Mouse (Mus musculus) embryonic facial prominence, embryonic 12.5 days (tissue): ENCODE results near the gene Pole2. TPM values are rescaled to one million over a fixed set of nuclear protein-coding genes. Genes with fewer than 3 reads are reported as not detected.
A peak's percentile ranks its signal among the peaks of the same experiment; 100 is the strongest.
"Not testable (repeated sequence)": the region's sequence is repeated elsewhere in the genome, so short reads cannot be mapped to it uniquely, and the experiment has no call there.

Source experiments
- ATAC-seq: fragments of 200-750 bp; cut with Nextera tagmentation; 2 replicates; pipeline ENCODE4 v1.8.0; 2017; ENCODE audit not compliant: insufficient number of reproducible peaks, insufficient read depth, low FRiP score, low TSS enrichment
- H3K27ac ChIP-seq: fragments of 300-500 bp; sonication (generic); 2 replicates; pipeline ENCODE4 v1.5.1; 2016; ENCODE audit warnings: mild to moderate bottlenecking
- H3K27me3 ChIP-seq: fragments of 300-500 bp; sonication (generic); 2 replicates; pipeline ENCODE4 v1.6.1; 2016; ENCODE audit warnings: mild to moderate bottlenecking, moderate library complexity
- H3K36me3 ChIP-seq: fragments of 300-500 bp; sonication (generic); 2 replicates; pipeline ENCODE4 v1.6.1; 2016; ENCODE audit warnings: mild to moderate bottlenecking
- H3K4me1 ChIP-seq: fragments of 300-500 bp; sonication (generic); 2 replicates; pipeline ENCODE4 v1.6.1; 2016
- H3K4me2 ChIP-seq: fragments of 300-500 bp; sonication (generic); replicated peaks from 2 replicates; pipeline ENCODE4 v1.6.1; 2016; ENCODE audit warnings: mild to moderate bottlenecking, moderate library complexity
- H3K4me3 ChIP-seq: fragments of 300-500 bp; sonication (generic); 2 replicates; pipeline ENCODE4 v1.5.1; 2016; ENCODE audit warnings: mild to moderate bottlenecking
- H3K9ac ChIP-seq: fragments of 300-500 bp; sonication (generic); 2 replicates; pipeline ENCODE4 v1.6.1; 2016; ENCODE audit warnings: mild to moderate bottlenecking, moderate library complexity
- H3K9me3 ChIP-seq: fragments of 300-500 bp; sonication (generic); 2 replicates; pipeline ENCODE4 v1.6.1; 2016; ENCODE audit warnings: mild to moderate bottlenecking, moderate library complexity
- WGBS: fragments of 180-500 bp; shearing (Covaris S2); methylation state at CpG from one replicate; pipeline ENCODE4 v1.1.7; 2016; 5-methylcytosine and 5-hydroxymethylcytosine counted together
- polyA plus RNA-seq: library from polyadenylated mRNA; unstranded; fragments of >200 nt; fragmentation: Nextera tagmentation; extraction: Ambion mirVana; gene quantifications from 2 replicates; pipeline ENCODE4 v1.2.1, GENCODE M21; 2016

The Pole2 gene
- polyA plus RNA-seq, 1 experiment from 2014 or later, result 25.8 TPM

- Histone ChIP-seq H3K4me2 (peak overlapping the region; percentile 77), H3K9ac (peak overlapping the region; percentile 65), H3K9me3 (no peaks in the 10 kb centered on the region), H3K4me3 (peak overlapping the region; percentile 75), H3K27ac (peak overlapping the region; percentile 51; the same call in 1 of the 2 replicates), H3K36me3 (0 out of 2 replicates have a peak, but pooled peaks cover 3% of the 10 kb centered on the region), H3K4me1 (0 out of 2 replicates have a peak, but pooled peaks cover 5% of the 10 kb centered on the region), H3K27me3 (no peaks in the 10 kb centered on the region)
- ATAC-seq, result peak; percentile 22; the same call in 1 of the 2 replicates
- 9% methylated on average over 18 of the region's 18 CpGs for WGBS
Measured at GRCm38 (mm10) chr12:69167656-69168460, 60.1 kb downstream of the Pole2 start.

- not testable (repeated sequence) for H3K27ac ChIP-seq, H3K9me3 ChIP-seq, H3K27me3 ChIP-seq, H3K36me3 ChIP-seq, H3K9ac ChIP-seq, H3K4me3 ChIP-seq, H3K4me2 ChIP-seq, ATAC-seq, H3K4me1 ChIP-seq
- 65% methylated on average over 8 of the region's 8 CpGs for WGBS
Measured at GRCm38 (mm10) chr12:69166861-69167581, 61.0 kb downstream of the Pole2 start.

GRCm38 (mm10) chr12:69164904-69165303 lies 63.1 kb downstream of the Pole2 start:
- Histone ChIP-seq H3K9me3 (no peaks in the 10 kb centered on the region), H3K27me3 (no peaks in the 10 kb centered on the region), H3K9ac (no peak overlapping the region), H3K4me1 (0 out of 2 replicates have a peak, but pooled peaks cover 5% of the 10 kb centered on the region), H3K36me3 (no peaks in the 10 kb centered on the region), H3K4me3 (no peak overlapping the region), H3K27ac (no peak overlapping the region), H3K4me2 (no peak overlapping the region)
- no peak for ATAC-seq
- WGBS, result 53% methylated on average over 3 of the region's 3 CpGs

GRCm38 (mm10) chr12:69163586-69163985 lies 64.4 kb downstream of the Pole2 start:
- not testable (repeated sequence) for H3K27me3 ChIP-seq, ATAC-seq, H3K27ac ChIP-seq, H3K4me1 ChIP-seq, H3K9ac ChIP-seq, H3K9me3 ChIP-seq, H3K4me3 ChIP-seq, H3K4me2 ChIP-seq, H3K36me3 ChIP-seq
- WGBS, result 82% methylated on average over 4 of the region's 4 CpGs

- H3K9ac ChIP-seq, H3K4me2 ChIP-seq, ATAC-seq, H3K4me1 ChIP-seq, H3K27me3 ChIP-seq, H3K4me3 ChIP-seq, H3K27ac ChIP-seq, H3K9me3 ChIP-seq: not testable (repeated sequence)
- peaks cover 20% of the 10 kb centered on the region for H3K36me3 ChIP-seq
- 81% methylated on average over 2 of the region's 2 CpGs for WGBS
Measured at GRCm38 (mm10) chr12:69160677-69161076, 67.3 kb downstream of the Pole2 start.

DNA sequence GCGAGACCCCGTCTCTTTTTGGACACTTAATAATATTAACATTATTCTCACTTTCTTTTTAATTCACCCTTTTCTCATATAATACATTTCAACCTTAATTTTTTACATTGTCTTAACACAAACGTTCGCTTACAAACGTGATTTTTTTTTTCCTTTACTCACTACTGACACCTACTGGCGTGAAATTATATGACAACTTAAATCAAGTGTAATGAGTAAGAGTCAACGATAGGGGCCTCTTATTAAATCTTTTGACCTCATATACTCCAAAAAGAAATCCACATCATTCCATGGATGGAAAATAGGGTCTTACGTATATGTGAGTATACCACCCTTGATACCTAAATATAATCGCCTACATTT lies 68.4 kb downstream of the Pole2 start:
- Histone ChIP-seq H3K27ac (no peak overlapping the region), H3K4me3 (no peak overlapping the region), H3K9ac (no peak overlapping the region), H3K4me2 (no peak overlapping the region), H3K4me1 (peaks cover 4% of the 10 kb centered on the region), H3K27me3 (no peaks in the 10 kb centered on the region), H3K36me3 (peaks cover 20% of the 10 kb centered on the region), H3K9me3 (no peaks in the 10 kb centered on the region)
- WGBS, result 5% methylated on average over 9 of the region's 9 CpGs
- ATAC-seq, result no peak

- under 1% methylated on average over 60 of the region's 68 CpGs for WGBS
- H3K27me3 ChIP-seq, H3K9me3 ChIP-seq, H3K4me1 ChIP-seq: not testable (repeated sequence)
- H3K27ac ChIP-seq, result peak within 1 kb of the TSS; percentile 93
- peaks cover 20% of the 10 kb centered on the region for H3K36me3 ChIP-seq
- H3K4me2 ChIP-seq, result peak within 1 kb of the TSS; percentile 71
- H3K4me3 ChIP-seq, result peak within 1 kb of the TSS; percentile 75
- H3K9ac ChIP-seq, result peak within 1 kb of the TSS; percentile 91
- ATAC-seq, result peak; percentile 99
Measured at GRCm38 (mm10) chr12:69158765-69159577, 69.0 kb downstream of the Pole2 start, which contains the start of gene Rps29. Gene Rps29, minus strand, starts transcription at chr12:69159186.

- peak overlapping the region; percentile 75 for H3K4me3 ChIP-seq
- peak overlapping the region; percentile 93 for H3K27ac ChIP-seq
Measured at GRCm38 (mm10) chr12:69158366-69158764, 69.6 kb downstream of the Pole2 start.

DNA sequence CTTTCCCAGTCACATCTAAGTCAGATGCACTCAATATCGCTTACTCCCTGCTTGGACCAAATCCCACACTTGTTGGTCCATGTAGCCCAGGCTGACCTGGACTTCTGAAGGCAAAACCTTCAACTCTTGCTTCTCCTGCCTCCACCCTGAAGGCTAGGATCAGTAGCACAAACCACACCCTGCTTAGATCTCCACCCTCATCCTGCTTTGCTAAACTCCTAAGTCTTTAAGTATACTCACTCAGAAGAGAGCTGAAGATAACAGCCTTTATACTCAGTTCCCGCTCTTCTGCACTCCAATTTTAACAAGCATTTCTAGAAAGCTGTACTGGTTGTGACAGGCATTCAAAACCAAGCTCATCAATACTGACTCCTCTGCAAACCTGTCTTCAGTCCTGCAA lies 70.9 kb downstream of the Pole2 start:
- Histone ChIP-seq H3K27me3 (no peaks in the 10 kb centered on the region), H3K4me1 (peaks cover 4% of the 10 kb centered on the region), H3K4me2 (no peak overlapping the region), H3K36me3 (peaks cover 20% of the 10 kb centered on the region), H3K9me3 (no peaks in the 10 kb centered on the region), H3K9ac (no peak overlapping the region), H3K27ac (no peak overlapping the region), H3K4me3 (no peak overlapping the region)
- 97% methylated on average over 2 of the region's 2 CpGs for WGBS
- no peak for ATAC-seq

More at GRCm38 (mm10) chr12:69158366-69158764, 69.6 kb downstream of the Pole2 start:
- no peak for ATAC-seq
- H3K9me3 ChIP-seq, result no peaks in the 10 kb centered on the region
- peak overlapping the region; percentile 71 for H3K4me2 ChIP-seq
- H3K27me3 ChIP-seq, result no peaks in the 10 kb centered on the region
- peaks cover 20% of the 10 kb centered on the region for H3K36me3 ChIP-seq
- 1% methylated on average over 19 of the region's 19 CpGs for WGBS
- H3K9ac ChIP-seq, result peak overlapping the region; percentile 91
- H3K4me1 ChIP-seq, result peaks cover 4% of the 10 kb centered on the region

GRCm38 (mm10) chr12:69156436-69156835 lies 71.6 kb downstream of the Pole2 start:
- no peaks in the 10 kb centered on the region for H3K9me3 ChIP-seq
- H3K4me3 ChIP-seq, result no peak overlapping the region
- peaks cover 4% of the 10 kb centered on the region for H3K4me1 ChIP-seq
- no peak overlapping the region for H3K27ac ChIP-seq
- H3K36me3 ChIP-seq, result peaks cover 20% of the 10 kb centered on the region
- no peak for ATAC-seq
- no peak overlapping the region for H3K9ac ChIP-seq
- no peak overlapping the region for H3K4me2 ChIP-seq
- 86% methylated on average over 4 of the region's 4 CpGs for WGBS
- no peaks in the 10 kb centered on the region for H3K27me3 ChIP-seq

- Histone ChIP-seq H3K9ac (no peak overlapping the region), H3K27me3 (no peaks in the 10 kb centered on the region), H3K36me3 (peaks cover 20% of the 10 kb centered on the region), H3K4me3 (no peak overlapping the region), H3K4me1 (peaks cover 4% of the 10 kb centered on the region), H3K4me2 (no peak overlapping the region), H3K27ac (no peak overlapping the region), H3K9me3 (no peaks in the 10 kb centered on the region)
- ATAC-seq, result no peak
- 86% methylated on average over 2 of the region's 2 CpGs for WGBS
Measured at GRCm38 (mm10) chr12:69155923-69156322, 72.1 kb downstream of the Pole2 start.
